Mouse (Mus musculus): ENCODE measurements at regions not wholly inside any gene's neighbourhood (a gene's known extent, or its start where the extent isn't known, plus 50 kb on each side); places are given as distances from the start of the nearest gene placed in this dataset.

DNA sequence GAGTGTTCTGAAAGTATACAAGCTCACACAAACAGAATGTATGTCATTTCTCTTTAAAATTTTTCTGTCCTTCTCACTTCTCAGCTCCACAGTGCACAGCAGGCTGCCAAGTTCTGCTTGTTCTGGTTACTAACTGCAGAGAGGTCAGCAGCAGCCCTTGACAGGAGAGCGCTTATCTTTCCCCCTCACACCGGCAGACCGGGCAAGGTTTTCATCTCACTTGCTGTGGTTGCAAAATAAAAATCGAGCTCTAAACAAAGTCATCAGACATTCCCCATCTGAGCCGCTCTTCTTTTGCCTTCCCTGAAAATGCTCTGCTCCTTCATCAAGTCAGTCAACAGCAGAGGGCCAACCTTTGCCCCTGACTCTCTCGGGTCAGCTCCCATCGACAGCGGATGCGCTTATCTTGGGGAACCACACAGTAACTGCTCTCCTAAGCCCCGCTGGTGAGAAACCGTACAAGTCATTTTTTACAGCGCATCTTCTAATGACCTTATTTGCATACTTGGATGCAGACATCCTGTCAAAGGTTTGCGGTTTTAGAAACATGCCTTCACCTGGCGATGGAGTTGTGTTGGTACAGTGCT is 126.6 kb downstream of the Ankrd50 start:
- TF ChIP-seq CTCF (IDR thresholded peaks at IDR 0.05; ENCODE audit: low read depth), result no peak
- Histone ChIP-seq H3K27me3 (replicated peaks; ENCODE audit: control insufficient read depth, insufficient read depth, low read length) (no peaks in the 10 kb centered on the region), H3K36me3 (ENCODE audit: control insufficient read depth, insufficient read depth) (no peaks in the 10 kb centered on the region), H3K9ac (ENCODE audit: low read depth, low read length) (no peak overlapping the region), H3K4me2 (replicated peaks; ENCODE audit: low read depth) (no peak overlapping the region), H3K4me1 (replicated peaks; ENCODE audit: control insufficient read depth, insufficient read depth, low read length) (no peaks in the 10 kb centered on the region), H3K9me3 (ENCODE audit: control insufficient read depth) (no peaks in the 10 kb centered on the region), H3K4me3 (ENCODE audit: low read depth, low read length) (no peak overlapping the region), H3K27ac (ENCODE audit: low read depth, low read length) (no peak overlapping the region)
- ATAC-seq, result no peak
- WGBS, result 25% methylated on average over 14 of the region's 14 CpGs

DNA sequence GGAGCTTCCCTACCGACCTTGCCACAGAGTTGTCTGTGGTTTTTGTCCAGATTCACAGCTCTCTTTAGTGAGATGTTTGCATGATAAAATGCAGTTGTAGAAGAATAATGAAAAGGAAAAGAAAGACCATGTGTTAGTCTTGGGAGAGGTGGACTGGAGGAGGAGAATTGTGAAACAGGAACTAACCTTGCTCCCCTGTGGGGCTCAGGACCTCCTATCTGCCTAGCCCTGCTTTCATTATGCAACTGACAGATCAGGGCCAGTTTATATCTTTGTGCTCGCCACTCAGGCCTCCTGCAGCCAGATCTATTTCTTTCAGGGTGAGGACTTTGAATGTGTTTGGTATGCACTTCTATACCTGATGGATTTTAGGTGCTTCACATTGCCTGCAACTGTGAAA is 140.4 kb downstream of the Ankrd50 start:
- Histone ChIP-seq H3K9me3 (ENCODE audit: control insufficient read depth) (no peaks in the 10 kb centered on the region), H3K4me3 (ENCODE audit: low read depth, low read length) (no peak overlapping the region), H3K27ac (ENCODE audit: low read depth, low read length) (no peak overlapping the region), H3K27me3 (replicated peaks; ENCODE audit: control insufficient read depth, insufficient read depth, low read length) (no peaks in the 10 kb centered on the region), H3K9ac (ENCODE audit: low read depth, low read length) (no peak overlapping the region), H3K36me3 (ENCODE audit: control insufficient read depth, insufficient read depth) (no peaks in the 10 kb centered on the region), H3K4me2 (replicated peaks; ENCODE audit: low read depth) (no peak overlapping the region), H3K4me1 (replicated peaks; ENCODE audit: control insufficient read depth, insufficient read depth, low read length) (no peaks in the 10 kb centered on the region)
- TF ChIP-seq CTCF (IDR thresholded peaks at IDR 0.05; ENCODE audit: low read depth), result no peak
- ATAC-seq, result no peak
- WGBS, result 34% methylated on average over 2 of the region's 2 CpGs

GRCm38 (mm10) chr3:38341666-38342065 is 143.0 kb downstream of the Ankrd50 start:
- H3K36me3 ChIP-seq (ENCODE audit: control insufficient read depth, insufficient read depth), result no peaks in the 10 kb centered on the region
- ATAC-seq, result no peak
- no peaks in the 10 kb centered on the region for H3K27me3 ChIP-seq (replicated peaks; ENCODE audit: control insufficient read depth, insufficient read depth, low read length)
- no peak overlapping the region for H3K9ac ChIP-seq (ENCODE audit: low read depth, low read length)
- WGBS, result 91% methylated on average over 1 of the region's 1 CpGs
- H3K4me2 ChIP-seq (replicated peaks; ENCODE audit: low read depth), result no peak overlapping the region
- H3K4me3 ChIP-seq (ENCODE audit: low read depth, low read length), result no peak overlapping the region
- no peaks in the 10 kb centered on the region for H3K9me3 ChIP-seq (ENCODE audit: control insufficient read depth)
- no peak for TF ChIP-seq CTCF (IDR thresholded peaks at IDR 0.05; ENCODE audit: low read depth)
- no peaks in the 10 kb centered on the region for H3K4me1 ChIP-seq (replicated peaks; ENCODE audit: control insufficient read depth, insufficient read depth, low read length)
- no peak overlapping the region for H3K27ac ChIP-seq (ENCODE audit: low read depth, low read length)

GRCm38 (mm10) chr3:38333321-38333910 is 151.2 kb downstream of the Ankrd50 start:
- no peak for TF ChIP-seq CTCF (IDR thresholded peaks at IDR 0.05; ENCODE audit: low read depth)
- Histone ChIP-seq H3K9ac (ENCODE audit: low read depth, low read length) (no peak overlapping the region), H3K27me3 (replicated peaks; ENCODE audit: control insufficient read depth, insufficient read depth, low read length) (no peaks in the 10 kb centered on the region), H3K4me2 (replicated peaks; ENCODE audit: low read depth) (no peak overlapping the region), H3K4me1 (replicated peaks; ENCODE audit: control insufficient read depth, insufficient read depth, low read length) (no peaks in the 10 kb centered on the region), H3K27ac (ENCODE audit: low read depth, low read length) (no peak overlapping the region), H3K36me3 (ENCODE audit: control insufficient read depth, insufficient read depth) (no peaks in the 10 kb centered on the region), H3K4me3 (ENCODE audit: low read depth, low read length) (no peak overlapping the region), H3K9me3 (ENCODE audit: control insufficient read depth) (no peaks in the 10 kb centered on the region)
- 50% methylated on average over 3 of the region's 3 CpGs for WGBS
- ATAC-seq, result no peak

GRCm38 (mm10) chr3:38331169-38331568 is 153.5 kb downstream of the Ankrd50 start:
- Histone ChIP-seq H3K36me3 (ENCODE audit: control insufficient read depth, insufficient read depth) (no peaks in the 10 kb centered on the region), H3K27ac (ENCODE audit: low read depth, low read length) (no peak overlapping the region), H3K27me3 (replicated peaks; ENCODE audit: control insufficient read depth, insufficient read depth, low read length) (no peaks in the 10 kb centered on the region), H3K4me1 (replicated peaks; ENCODE audit: control insufficient read depth, insufficient read depth, low read length) (no peaks in the 10 kb centered on the region), H3K9ac (ENCODE audit: low read depth, low read length) (no peak overlapping the region), H3K4me2 (replicated peaks; ENCODE audit: low read depth) (no peak overlapping the region), H3K4me3 (ENCODE audit: low read depth, low read length) (no peak overlapping the region), H3K9me3 (ENCODE audit: control insufficient read depth) (no peaks in the 10 kb centered on the region)
- no peak for ATAC-seq
- TF ChIP-seq CTCF (IDR thresholded peaks at IDR 0.05; ENCODE audit: low read depth), result no peak

GRCm38 (mm10) chr3:38327286-38327685 is 157.4 kb downstream of the Ankrd50 start:
- Histone ChIP-seq H3K27me3 (replicated peaks; ENCODE audit: control insufficient read depth, insufficient read depth, low read length) (no peaks in the 10 kb centered on the region), H3K27ac (ENCODE audit: low read depth, low read length) (no peak overlapping the region), H3K4me1 (replicated peaks; ENCODE audit: control insufficient read depth, insufficient read depth, low read length) (no peaks in the 10 kb centered on the region), H3K4me2 (replicated peaks; ENCODE audit: low read depth) (no peak overlapping the region), H3K4me3 (ENCODE audit: low read depth, low read length) (no peak overlapping the region), H3K36me3 (ENCODE audit: control insufficient read depth, insufficient read depth) (no peaks in the 10 kb centered on the region), H3K9ac (ENCODE audit: low read depth, low read length) (no peak overlapping the region), H3K9me3 (ENCODE audit: control insufficient read depth) (no peaks in the 10 kb centered on the region)
- 80% methylated on average over 2 of the region's 2 CpGs for WGBS
- no peak for TF ChIP-seq CTCF (IDR thresholded peaks at IDR 0.05; ENCODE audit: low read depth)
- no peak for ATAC-seq

DNA sequence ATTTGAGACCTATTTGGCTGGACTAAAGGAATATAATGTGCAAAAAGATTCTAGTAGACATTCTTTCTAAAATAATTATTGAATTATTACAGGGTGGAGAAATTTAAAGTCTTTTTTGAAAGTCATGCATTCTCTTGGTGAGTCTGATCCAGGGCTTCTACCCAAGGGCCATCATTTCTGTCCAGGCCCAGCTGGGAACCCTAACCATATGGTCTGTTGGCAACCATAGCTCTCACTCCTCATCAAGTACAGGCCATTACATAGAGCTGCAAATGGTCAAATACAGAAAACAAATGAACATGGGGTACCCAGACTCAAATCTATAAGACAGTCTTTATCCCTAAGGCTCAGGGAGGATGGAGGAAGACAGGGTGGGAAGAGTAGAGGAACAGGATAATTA is 158.4 kb downstream of the Ankrd50 start:
- H3K4me1 ChIP-seq (replicated peaks; ENCODE audit: control insufficient read depth, insufficient read depth, low read length), result no peaks in the 10 kb centered on the region
- H3K36me3 ChIP-seq (ENCODE audit: control insufficient read depth, insufficient read depth), result no peaks in the 10 kb centered on the region
- no peak for TF ChIP-seq CTCF (IDR thresholded peaks at IDR 0.05; ENCODE audit: low read depth)
- no peaks in the 10 kb centered on the region for H3K27me3 ChIP-seq (replicated peaks; ENCODE audit: control insufficient read depth, insufficient read depth, low read length)
- H3K9me3 ChIP-seq (ENCODE audit: control insufficient read depth), result no peaks in the 10 kb centered on the region
- H3K4me2 ChIP-seq (replicated peaks; ENCODE audit: low read depth), result no peak overlapping the region
- no peak for ATAC-seq
- H3K27ac ChIP-seq (ENCODE audit: low read depth, low read length), result no peak overlapping the region
- H3K9ac ChIP-seq (ENCODE audit: low read depth, low read length), result no peak overlapping the region
- H3K4me3 ChIP-seq (ENCODE audit: low read depth, low read length), result no peak overlapping the region
